10 mouse cellular contexts compared by ENCODE assay signal in genomic region chr14:121145291-121145690, GRCm38 (mm10).
DNase-seq lines count a peak whose midpoint lies in the region; ATAC-seq and TF ChIP-seq lines count a peak whose summit lies in the region.
"Had no signal": no experiment of that assay in that cellular context is flagged by ENCODE, and none has a peak within 500 bp of the region (broad histone marks: within the 10 kb centered on the region; RNA-seq: fewer than 3 reads in every experiment).

No protein-coding gene starts in this region.

- 0 out of 4 replicates have a peak overlapping the region, but pooled peaks of 1 of the 2 experiments have one; percentile 29 for H3K27ac ChIP-seq in heart, embryonic 14.5 days (replicated peaks in 1 of 2; ENCODE audit: control insufficient read depth in 1 of 2, insufficient read depth in 1 of 2, low read depth in 2 of 2, low read length in 2 of 2)
- H3K27ac ChIP-seq in lung, embryonic 14.5 days (ENCODE audit: low read depth) = 0 out of 2 replicates have a peak overlapping the region, but pooled peaks have one; percentile 48
- peak overlapping the region; percentile 86 for H3K27ac ChIP-seq in kidney, embryonic 15.5 days
- peak overlapping the region; percentile 44; the same call in 1 of the 2 replicates for H3K27ac ChIP-seq in stomach, embryonic 14.5 days (ENCODE audit: low read length)
- H3K27ac ChIP-seq: left cerebral cortex, adult 2 months; limb, embryonic 13.5 days had no signal

- no peak for ATAC-seq in heart, embryonic 14.5 days (ENCODE audit: insufficient number of reproducible peaks, insufficient read depth, low FRiP score, low read depth)
- 0 out of 2 replicates have a peak, but pooled peaks have one; percentile 6 for ATAC-seq in lung, embryonic 14.5 days (ENCODE audit: insufficient read depth)
- peak; percentile 26 for ATAC-seq in kidney, embryonic 15.5 days (replicated peaks; ENCODE audit: low FRiP score)
- peak; percentile 24; the same call in 1 of the 2 replicates for ATAC-seq in stomach, embryonic 14.5 days (ENCODE audit: insufficient number of reproducible peaks, insufficient read depth, low FRiP score, low read depth)

- H3K4me1 ChIP-seq in heart, embryonic 14.5 days (ENCODE audit: control insufficient read depth in 2 of 2, insufficient read depth in 2 of 2, low read length in 2 of 2) = peaks cover 27 to 49% of the 10 kb centered on the region in 2 experiments
- peaks cover 24% of the 10 kb centered on the region for H3K4me1 ChIP-seq in lung, embryonic 14.5 days (ENCODE audit: insufficient read depth)
- H3K4me1 ChIP-seq in kidney, embryonic 15.5 days = peaks cover 57% of the 10 kb centered on the region
- peaks cover 29% of the 10 kb centered on the region for H3K4me1 ChIP-seq in stomach, embryonic 14.5 days (ENCODE audit: control insufficient read depth, insufficient read depth, low read length)

- no peak for DNase-seq in heart, postnatal 25 days (ENCODE audit: low spot score)
- no peak for DNase-seq in lung, embryonic 14.5 days
- DNase-seq in lung, postnatal 14 days = no peak
- no peak for DNase-seq in frontal cortex, adult 2 months (ENCODE audit: extremely low spot score in 1 of 2, low spot score in 1 of 2)
- DNase-seq in right cerebral cortex, adult 2 months (ENCODE audit: low spot score in 2 of 2) = no peak

- no peak for TF ChIP-seq CTCF in lung, embryonic 14.5 days (IDR thresholded peaks at IDR 0.05; ENCODE audit: low read depth)

- peak overlapping the region; percentile 41 for H3K4me2 ChIP-seq in heart, embryonic 14.5 days (ENCODE audit: low read length)
- peak overlapping the region; percentile 45 for H3K4me2 ChIP-seq in lung, embryonic 14.5 days
- H3K4me2 ChIP-seq in kidney, embryonic 15.5 days = peak overlapping the region; percentile 45
- peak overlapping the region; percentile 32; the same call in 1 of the 2 replicates for H3K4me2 ChIP-seq in stomach, embryonic 14.5 days (replicated peaks; ENCODE audit: low read depth, low read length)
- H3K4me2 ChIP-seq: limb, embryonic 13.5 days had no signal

- 41% methylated on average over 3 of the region's 3 CpGs for WGBS in heart, embryonic 14.5 days
- 33% methylated on average over 3 of the region's 3 CpGs for WGBS in lung, embryonic 14.5 days
- 57% methylated on average over 3 of the region's 3 CpGs for WGBS in kidney, embryonic 15.5 days
- 48% methylated on average over 3 of the region's 3 CpGs for WGBS in stomach, embryonic 14.5 days

- 0 out of 2 replicates have a peak overlapping the region, but pooled peaks have one; percentile 10 for H3K9ac ChIP-seq in heart, embryonic 14.5 days (ENCODE audit: low read length)
- peak overlapping the region; percentile 17; the same call in 1 of the 2 replicates for H3K9ac ChIP-seq in lung, embryonic 14.5 days
- no peak overlapping the region for H3K9ac ChIP-seq in kidney, embryonic 15.5 days
- H3K9ac ChIP-seq in stomach, embryonic 14.5 days (replicated peaks; ENCODE audit: low read depth, low read length) = no peak overlapping the region
- H3K9ac ChIP-seq: limb, embryonic 13.5 days had no signal

- no peaks in the 10 kb centered on the region for H3K27me3 ChIP-seq in heart, embryonic 14.5 days (ENCODE audit: control insufficient read depth, insufficient read depth, low read length)
- H3K27me3 ChIP-seq in lung, embryonic 14.5 days (ENCODE audit: insufficient read depth, low read length) = no peaks in the 10 kb centered on the region
- H3K27me3 ChIP-seq in kidney, embryonic 15.5 days = no peaks in the 10 kb centered on the region
- no peaks in the 10 kb centered on the region for H3K27me3 ChIP-seq in stomach, embryonic 14.5 days (ENCODE audit: control insufficient read depth, insufficient read depth, low read length)
- H3K27me3 ChIP-seq: limb, embryonic 13.5 days had no signal

- intact Hi-C loops in heart, postnatal 25 days (cut with DNase I) = no loop called here

- no peaks in the 10 kb centered on the region for H3K36me3 ChIP-seq in heart, embryonic 14.5 days (ENCODE audit: control insufficient read depth, insufficient read depth, low read length)
- no peaks in the 10 kb centered on the region for H3K36me3 ChIP-seq in lung, embryonic 14.5 days (ENCODE audit: insufficient read depth)
- no peaks in the 10 kb centered on the region for H3K36me3 ChIP-seq in kidney, embryonic 15.5 days
- H3K36me3 ChIP-seq in stomach, embryonic 14.5 days (ENCODE audit: control insufficient read depth, insufficient read depth, low read length) = no peaks in the 10 kb centered on the region
- H3K36me3 ChIP-seq: limb, embryonic 13.5 days had no signal

- no peaks in the 10 kb centered on the region for H3K9me3 ChIP-seq in heart, embryonic 14.5 days (ENCODE audit: control insufficient read depth, low read length)
- no peaks in the 10 kb centered on the region for H3K9me3 ChIP-seq in lung, embryonic 14.5 days (ENCODE audit: low read depth, low read length)
- no peaks in the 10 kb centered on the region for H3K9me3 ChIP-seq in kidney, embryonic 15.5 days (replicated peaks)
- no peaks in the 10 kb centered on the region for H3K9me3 ChIP-seq in stomach, embryonic 14.5 days (ENCODE audit: control insufficient read depth, low read depth, low read length)
- H3K9me3 ChIP-seq: limb, embryonic 13.5 days had no signal

- H3K4me3 ChIP-seq in heart, embryonic 14.5 days (ENCODE audit: control insufficient read depth in 1 of 2, insufficient read depth in 1 of 2, low read depth in 1 of 2, low read length in 2 of 2) = no peak overlapping the region
- H3K4me3 ChIP-seq in lung, embryonic 14.5 days (ENCODE audit: low read depth, low read length) = no peak overlapping the region
- peak overlapping the region; percentile 18 for H3K4me3 ChIP-seq in kidney, embryonic 15.5 days (replicated peaks)
- no peak overlapping the region for H3K4me3 ChIP-seq in stomach, embryonic 14.5 days (ENCODE audit: low read depth, low read length)
- H3K4me3 ChIP-seq: left cerebral cortex, adult 2 months; limb, embryonic 13.5 days had no signal

Comparison
In these comparisons a context has a peak if more than half of its experiments do, and no peak if none do; other contexts are left out.
1. H3K9ac ChIP-seq: peak in heart, embryonic 14.5 days (single experiment) and lung, embryonic 14.5 days (single experiment); none in kidney, embryonic 15.5 days (single experiment) and stomach, embryonic 14.5 days (single experiment).
2. Peak in every context shown above with its lines, with median percentiles within 50 percentile points of each other: H3K4me2 ChIP-seq.